Mouse (Mus musculus) liver, embryonic 14.5 days (tissue): ENCODE measurements at regions not wholly inside any gene's neighbourhood (a gene's known extent, or its start where the extent isn't known, plus 50 kb on each side); places are given as distances from the start of the nearest gene placed in this dataset.

ENCODE experiments used
- CTCF ChIP-seq: IDR thresholded peaks from 2 replicates; pipeline ENCODE4 v1.5.1; 2016; ENCODE audit warnings: antibody characterized with exemption, low read depth, control low read depth
- EP300 ChIP-seq: IDR thresholded peaks from 2 replicates; pipeline ENCODE4 v1.6.1; 2016; ENCODE audit warnings: antibody characterized with exemption, low read depth

DNA sequence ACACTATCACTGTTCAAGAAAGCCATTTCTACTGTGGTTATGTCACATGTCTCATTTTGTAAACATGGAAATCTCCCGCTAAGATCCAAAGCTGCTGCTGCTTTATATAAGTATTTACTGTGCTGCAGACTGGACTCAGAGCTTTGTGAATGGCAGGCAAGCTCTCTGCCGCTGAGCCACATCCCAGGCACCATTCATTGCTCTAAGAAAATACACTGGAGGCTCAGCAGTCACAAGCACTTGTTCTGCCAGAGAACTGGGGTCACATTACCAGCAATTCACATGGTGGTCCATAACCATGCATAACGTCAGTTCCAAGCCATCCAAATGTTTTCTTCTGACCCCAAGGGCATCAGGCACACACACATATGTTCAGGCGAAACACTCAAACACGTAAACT is 268.2 kb downstream of the Zfp704 start:
- TF ChIP-seq CTCF, result no peak
- no peak for TF ChIP-seq EP300
